Mouse (Mus musculus): ENCODE results near the gene Tnfrsf1b. TPM values are rescaled to one million over a fixed set of nuclear protein-coding genes. Genes with fewer than 3 reads are reported as not detected.

Gene Tnfrsf1b
- polyA plus RNA-seq (2016; fragmentation: Nextera tagmentation; extraction: Ambion mirVana): 1.3 and 1.6 TPM in 2 replicates

GRCm38 (mm10) chr4:145246173-145247011 is at the start of gene Tnfrsf1b:
TSS of gene Tnfrsf1b (minus strand) at chr4:145246870.
- no peaks in the 10 kb centered on the region for H3K36me3 ChIP-seq (replicated peaks)
- WGBS: 2% methylated on average over 47 of the region's 47 CpGs
- peak; percentile 72; the same call in 1 of the 2 replicates for ATAC-seq (ENCODE audit: low FRiP score)
- H3K27me3 ChIP-seq: peaks cover 34% of the 10 kb centered on the region
- peaks cover 10% of the 10 kb centered on the region for H3K4me1 ChIP-seq
- peak within 1 kb of the TSS; percentile 74 for H3K4me2 ChIP-seq
- H3K9me3 ChIP-seq: no peaks in the 10 kb centered on the region
- H3K4me3 ChIP-seq (replicated peaks): peak within 1 kb of the TSS; percentile 41
- H3K9ac ChIP-seq: peak within 1 kb of the TSS; percentile 33; the same call in 1 of the 2 replicates
- no peak within 1 kb of the TSS for H3K27ac ChIP-seq

- Histone ChIP-seq H3K9me3 (no peaks in the 10 kb centered on the region), H3K4me3 (replicated peaks) (no peak overlapping the region), H3K4me2 (no peak overlapping the region), H3K27me3 (0 out of 2 replicates have a peak, but pooled peaks cover 3% of the 10 kb centered on the region), H3K36me3 (replicated peaks) (no peaks in the 10 kb centered on the region), H3K4me1 (no peaks in the 10 kb centered on the region), H3K9ac (no peak overlapping the region), H3K27ac (no peak overlapping the region)
- WGBS: 56% methylated on average over 5 of the region's 5 CpGs
- 0 out of 2 replicates have a peak, but pooled peaks have one; percentile 51 for ATAC-seq (ENCODE audit: low FRiP score)
These were observed 49.1 kb upstream of the Tnfrsf1b start for GRCm38 (mm10) chr4:145295589-145296300.

- Histone ChIP-seq H3K4me3 (replicated peaks) (no peak overlapping the region), H3K9ac (no peak overlapping the region), H3K27ac (no peak overlapping the region), H3K9me3 (no peaks in the 10 kb centered on the region), H3K4me1 (no peaks in the 10 kb centered on the region), H3K4me2 (no peak overlapping the region), H3K36me3 (replicated peaks) (no peaks in the 10 kb centered on the region), H3K27me3 (0 out of 2 replicates have a peak, but pooled peaks cover 3% of the 10 kb centered on the region)
- no peak for ATAC-seq (ENCODE audit: low FRiP score)
- 85% methylated on average over 5 of the region's 5 CpGs for WGBS
These were observed 47.9 kb upstream of the Tnfrsf1b start for GRCm38 (mm10) chr4:145294588-145294987.

GRCm38 (mm10) chr4:145286369-145287120 is 39.9 kb upstream of the Tnfrsf1b start:
- Histone ChIP-seq H3K27me3 (no peaks in the 10 kb centered on the region), H3K9me3 (no peaks in the 10 kb centered on the region), H3K9ac (no peak overlapping the region), H3K36me3 (replicated peaks) (no peaks in the 10 kb centered on the region), H3K27ac (no peak overlapping the region), H3K4me1 (no peaks in the 10 kb centered on the region), H3K4me2 (no peak overlapping the region), H3K4me3 (replicated peaks) (no peak overlapping the region)
- ATAC-seq (ENCODE audit: low FRiP score): peak; percentile 55; the same call in 1 of the 2 replicates
- 52% methylated on average over 4 of the region's 4 CpGs for WGBS

GRCm38 (mm10) chr4:145284675-145285074 is 38.0 kb upstream of the Tnfrsf1b start:
- 90% methylated on average over 4 of the region's 4 CpGs for whole genome bisulfite sequencing
- H3K36me3 ChIP-seq (replicated peaks): no peaks in the 10 kb centered on the region
- H3K4me2 ChIP-seq: no peak overlapping the region
- no peak for ATAC-seq (ENCODE audit: low FRiP score)
- no peaks in the 10 kb centered on the region for H3K27me3 ChIP-seq
- no peak overlapping the region for H3K9ac ChIP-seq
- H3K4me1 ChIP-seq: no peaks in the 10 kb centered on the region
- no peak overlapping the region for H3K27ac ChIP-seq
- no peaks in the 10 kb centered on the region for H3K9me3 ChIP-seq
- no peak overlapping the region for H3K4me3 ChIP-seq (replicated peaks)

- no peak overlapping the region for H3K4me3 ChIP-seq (replicated peaks)
- no peaks in the 10 kb centered on the region for H3K9me3 ChIP-seq
- no peaks in the 10 kb centered on the region for H3K27me3 ChIP-seq
- WGBS: 74% methylated on average over 6 of the region's 6 CpGs
- no peaks in the 10 kb centered on the region for H3K4me1 ChIP-seq
- no peak for ATAC-seq (ENCODE audit: low FRiP score)
- H3K27ac ChIP-seq: no peak overlapping the region
- H3K4me2 ChIP-seq: no peak overlapping the region
- H3K36me3 ChIP-seq (replicated peaks): no peaks in the 10 kb centered on the region
- H3K9ac ChIP-seq: no peak overlapping the region
These were observed 36.8 kb upstream of the Tnfrsf1b start for GRCm38 (mm10) chr4:145283441-145283840.

GRCm38 (mm10) chr4:145280966-145281365 is 34.3 kb upstream of the Tnfrsf1b start:
- Histone ChIP-seq H3K36me3 (replicated peaks) (no peaks in the 10 kb centered on the region), H3K4me1 (no peaks in the 10 kb centered on the region), H3K9me3 (no peaks in the 10 kb centered on the region), H3K9ac (no peak overlapping the region), H3K4me3 (replicated peaks) (no peak overlapping the region), H3K27ac (no peak overlapping the region), H3K4me2 (no peak overlapping the region), H3K27me3 (no peaks in the 10 kb centered on the region)
- ATAC-seq (ENCODE audit: low FRiP score): no peak
- WGBS: 88% methylated on average over 6 of the region's 6 CpGs

GRCm38 (mm10) chr4:145278724-145279370 is 32.2 kb upstream of the Tnfrsf1b start:
- Histone ChIP-seq H3K27ac (no peak overlapping the region), H3K4me3 (replicated peaks) (no peak overlapping the region), H3K9ac (no peak overlapping the region), H3K4me1 (no peaks in the 10 kb centered on the region), H3K9me3 (no peaks in the 10 kb centered on the region), H3K36me3 (replicated peaks) (no peaks in the 10 kb centered on the region), H3K27me3 (no peaks in the 10 kb centered on the region), H3K4me2 (no peak overlapping the region)
- WGBS: 85% methylated on average over 3 of the region's 3 CpGs
- ATAC-seq (ENCODE audit: low FRiP score): no peak

- H3K27ac ChIP-seq: no peak overlapping the region
- WGBS: 93% methylated on average over 2 of the region's 2 CpGs
- no peaks in the 10 kb centered on the region for H3K9me3 ChIP-seq
- H3K36me3 ChIP-seq (replicated peaks): no peaks in the 10 kb centered on the region
- no peak overlapping the region for H3K4me3 ChIP-seq (replicated peaks)
- no peak overlapping the region for H3K4me2 ChIP-seq
- no peaks in the 10 kb centered on the region for H3K27me3 ChIP-seq
- no peaks in the 10 kb centered on the region for H3K4me1 ChIP-seq
- ATAC-seq (ENCODE audit: low FRiP score): no peak
- H3K9ac ChIP-seq: no peak overlapping the region
These were observed 31.6 kb upstream of the Tnfrsf1b start for GRCm38 (mm10) chr4:145278231-145278630.

GRCm38 (mm10) chr4:145276368-145277249 is 29.9 kb upstream of the Tnfrsf1b start:
- Histone ChIP-seq H3K4me2 (no peak overlapping the region), H3K27me3 (no peaks in the 10 kb centered on the region), H3K9me3 (no peaks in the 10 kb centered on the region), H3K36me3 (replicated peaks) (no peaks in the 10 kb centered on the region), H3K4me3 (replicated peaks) (no peak overlapping the region), H3K9ac (no peak overlapping the region), H3K27ac (no peak overlapping the region), H3K4me1 (no peaks in the 10 kb centered on the region)
- WGBS: 86% methylated on average over 6 of the region's 6 CpGs
- no peak for ATAC-seq (ENCODE audit: low FRiP score)

- no peaks in the 10 kb centered on the region for H3K4me1 ChIP-seq
- H3K36me3 ChIP-seq (replicated peaks): no peaks in the 10 kb centered on the region
- no peak overlapping the region for H3K4me3 ChIP-seq (replicated peaks)
- 93% methylated on average over 5 of the region's 5 CpGs for WGBS
- H3K9me3 ChIP-seq: no peaks in the 10 kb centered on the region
- H3K4me2 ChIP-seq: no peak overlapping the region
- H3K27me3 ChIP-seq: no peaks in the 10 kb centered on the region
- no peak for ATAC-seq (ENCODE audit: low FRiP score)
- H3K27ac ChIP-seq: no peak overlapping the region
- no peak overlapping the region for H3K9ac ChIP-seq
These were observed 28.2 kb upstream of the Tnfrsf1b start for GRCm38 (mm10) chr4:145274887-145275286.
